Mouse (Mus musculus): ENCODE data around the gene Dusp10.
A peak's percentile ranks its signal among the peaks of the same experiment; 100 is the strongest.

Gene Dusp10

DNA sequence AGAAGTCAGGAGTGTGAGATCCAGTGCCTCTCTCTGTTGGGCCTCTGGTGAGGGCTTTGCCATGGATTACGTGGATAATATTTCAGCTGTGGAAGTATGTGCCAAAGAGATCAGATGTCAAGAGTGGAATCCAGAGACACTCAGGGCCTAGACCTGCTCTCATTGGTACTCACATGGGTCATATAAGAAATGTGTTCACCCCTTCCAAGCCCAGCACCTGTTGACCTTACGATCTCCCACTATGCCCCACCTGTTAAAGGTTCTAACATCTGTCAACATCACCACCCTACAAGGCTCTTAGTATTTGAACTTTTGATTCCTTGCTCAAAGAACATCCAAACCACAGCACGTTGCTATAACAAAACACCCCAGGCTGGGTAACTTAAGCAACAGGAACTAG, 46.7 kb downstream of the Dusp10 start:
- DNase-seq: no peak

DNA sequence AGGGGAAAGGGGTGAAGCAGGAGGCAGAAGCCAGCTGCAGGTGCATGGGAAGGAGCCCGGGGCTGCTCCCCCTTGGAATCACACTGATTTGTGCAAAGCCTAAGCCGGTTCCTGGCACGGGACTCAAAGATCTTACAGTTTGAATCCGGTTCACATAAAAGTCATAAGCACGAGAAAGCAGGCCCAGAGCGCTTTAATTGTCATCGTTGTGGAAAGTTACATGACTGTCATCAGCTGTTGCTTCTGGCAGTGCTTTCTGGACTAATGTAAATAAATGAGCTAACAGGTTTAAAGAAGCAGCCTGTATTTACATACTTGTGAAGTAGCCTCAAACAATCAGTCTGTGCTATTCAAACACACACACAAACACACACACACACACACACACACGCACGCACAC, 47.3 kb downstream of the Dusp10 start:
- no peak for DNase-seq

DNA sequence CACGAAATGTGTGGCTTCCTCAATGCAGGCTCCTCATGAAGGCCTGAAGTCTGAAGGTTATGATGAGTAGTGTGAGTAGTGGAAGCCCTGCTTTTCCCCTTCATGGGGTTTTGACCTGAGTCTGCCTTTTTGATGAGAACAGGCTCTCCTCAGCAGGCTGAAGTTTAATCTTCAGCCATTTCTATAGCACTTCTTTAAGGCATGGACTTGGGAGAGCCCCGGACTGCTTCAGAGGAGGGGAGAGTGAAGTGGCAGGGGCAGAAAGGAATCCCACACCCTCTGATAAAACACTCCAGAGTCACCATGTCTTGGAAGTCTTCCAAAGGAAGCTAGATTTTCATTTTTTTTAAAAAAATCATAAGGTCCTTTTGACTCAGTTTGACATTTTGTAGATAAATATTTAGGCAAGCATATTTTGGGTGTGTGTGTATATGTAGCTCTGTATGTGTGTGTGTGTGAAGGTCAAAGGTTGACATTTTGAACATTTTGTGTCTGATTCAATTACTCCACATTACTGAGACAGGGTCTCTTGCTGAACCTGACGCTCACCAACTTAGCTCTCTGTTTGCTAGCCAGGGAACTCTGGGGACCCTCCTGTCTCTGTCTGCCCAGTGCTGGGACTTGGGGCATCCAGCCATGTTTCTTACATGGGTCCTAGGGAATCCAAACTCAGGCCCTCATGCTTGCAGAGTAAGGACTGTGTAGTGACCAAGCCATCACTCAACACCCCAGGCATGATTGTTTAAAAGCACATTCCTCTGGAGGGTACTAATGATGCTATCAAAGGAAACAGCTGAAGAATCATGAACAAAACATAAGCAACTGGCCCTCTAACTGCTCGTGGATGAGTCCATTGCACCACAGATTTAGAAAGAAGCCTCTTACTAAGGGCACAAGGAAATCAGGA, 48.0 kb downstream of the Dusp10 start:
- DNase-seq: no peak

DNA sequence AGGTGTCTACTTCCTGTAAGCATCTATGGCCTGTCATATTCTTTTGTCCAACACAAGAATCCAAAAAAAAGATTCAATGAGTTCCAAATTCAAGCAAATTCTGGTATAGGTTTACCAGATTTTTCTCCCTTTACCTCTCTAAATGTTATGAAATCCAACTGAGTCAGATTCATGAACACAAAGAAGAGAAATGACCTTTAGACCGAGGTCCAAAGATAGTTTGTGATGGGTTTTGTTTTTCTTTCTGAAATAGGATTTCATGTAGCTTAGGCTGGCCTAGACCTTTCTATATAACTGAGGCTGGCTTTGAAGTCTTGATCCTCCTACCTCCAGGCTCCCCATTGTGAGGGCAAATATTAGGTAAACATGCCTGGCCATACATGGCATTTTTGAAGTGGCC, 48.8 kb downstream of the Dusp10 start:
- no peak for DNase-seq

DNA sequence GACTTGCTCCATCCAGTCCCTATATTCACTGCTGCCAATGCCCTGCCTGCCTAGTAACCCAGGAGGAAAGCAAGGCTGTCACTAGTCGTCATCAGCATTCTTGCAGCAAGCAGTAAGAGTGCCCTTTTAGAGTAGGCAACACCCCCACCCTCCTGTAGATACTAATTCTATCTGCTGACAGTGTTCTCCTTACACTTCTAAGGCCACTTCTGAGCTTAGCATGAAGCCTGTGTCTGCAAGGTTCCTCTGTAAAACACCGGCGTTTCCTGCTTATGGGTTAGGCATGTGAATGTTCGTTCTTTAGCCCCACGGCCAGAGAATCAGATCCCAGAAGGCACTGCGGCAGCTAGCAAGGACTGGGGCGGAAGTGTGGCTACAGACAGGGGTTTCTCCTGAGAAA, 51.2 kb downstream of the Dusp10 start:
- DNase-seq: no peak

DNA sequence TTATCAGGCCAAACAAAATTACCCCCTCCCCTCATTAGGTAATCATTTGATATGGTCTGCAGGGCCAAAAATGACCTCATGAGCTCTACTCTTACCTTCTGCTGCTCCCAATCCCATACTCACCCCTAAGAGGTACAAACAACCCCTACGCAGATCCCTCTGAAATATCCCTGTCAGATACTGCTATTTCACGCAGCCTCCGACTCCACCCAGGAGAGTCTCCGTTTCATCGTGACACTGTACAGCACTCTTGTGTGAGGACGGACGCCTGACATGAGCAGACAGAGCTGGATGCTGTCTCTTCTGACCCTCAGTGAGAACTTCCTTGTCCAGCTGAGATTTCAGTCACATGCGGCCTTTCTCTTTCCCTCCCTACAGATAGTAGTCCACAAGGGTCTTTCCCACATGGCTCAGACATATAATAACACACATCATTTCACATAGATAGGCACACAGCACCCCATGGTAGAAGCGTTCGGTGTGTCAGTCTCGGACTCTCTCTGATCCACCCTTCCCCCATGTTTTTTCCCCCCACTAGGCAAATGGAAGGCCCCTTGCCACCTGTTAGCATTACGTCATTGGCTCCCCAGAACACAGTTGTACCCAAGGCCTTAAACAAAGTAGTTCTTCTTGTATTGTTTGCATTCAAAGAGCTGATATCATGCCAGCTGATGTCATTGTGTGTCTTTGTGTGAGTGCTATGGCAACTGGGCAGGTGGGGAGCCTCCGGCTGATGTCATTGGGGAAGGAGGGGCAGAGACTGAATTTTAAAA, 52.7 kb downstream of the Dusp10 start:
- peak; percentile 85 for DNase-seq

DNA sequence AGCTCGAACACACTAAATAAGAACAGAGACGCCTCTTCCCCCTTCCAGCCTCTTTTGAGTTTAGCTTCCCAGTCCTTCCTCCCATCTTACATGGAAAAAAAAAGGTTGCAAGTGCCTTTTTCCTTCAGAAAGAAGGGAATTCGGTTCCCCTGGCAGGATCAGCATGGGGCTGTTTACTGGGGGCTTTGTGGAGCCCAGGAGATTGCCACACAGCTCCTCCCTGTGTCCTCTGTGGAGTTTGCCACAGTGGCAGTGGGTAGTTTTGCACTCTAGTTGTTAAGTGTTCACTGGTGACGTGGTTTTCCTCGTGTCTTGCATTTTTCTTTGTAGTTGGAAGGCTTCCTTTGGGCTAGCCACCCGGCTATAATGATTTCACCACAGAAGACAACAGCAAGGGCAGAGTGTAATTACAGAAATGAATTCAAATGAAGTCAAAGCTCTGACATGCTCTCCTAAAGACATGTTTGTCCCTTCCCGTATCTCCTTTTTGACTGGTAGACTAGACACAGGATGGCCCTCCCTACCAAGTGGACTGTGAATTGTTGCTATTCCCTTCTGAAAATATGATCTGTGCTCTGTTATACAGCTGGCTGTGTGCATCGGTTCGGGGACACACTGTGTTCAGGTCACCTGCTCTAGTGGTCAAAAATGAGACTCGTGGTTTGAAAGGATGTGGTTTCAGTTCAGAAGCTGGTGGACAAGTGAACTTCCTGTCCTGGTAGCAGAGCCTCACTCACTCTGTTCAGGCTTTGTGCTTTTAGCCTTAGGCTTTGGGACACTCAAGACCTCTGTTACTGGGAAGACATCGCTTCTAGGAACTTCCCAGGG, 53.6 kb downstream of the Dusp10 start:
- DNase-seq: peak; percentile 17

DNA sequence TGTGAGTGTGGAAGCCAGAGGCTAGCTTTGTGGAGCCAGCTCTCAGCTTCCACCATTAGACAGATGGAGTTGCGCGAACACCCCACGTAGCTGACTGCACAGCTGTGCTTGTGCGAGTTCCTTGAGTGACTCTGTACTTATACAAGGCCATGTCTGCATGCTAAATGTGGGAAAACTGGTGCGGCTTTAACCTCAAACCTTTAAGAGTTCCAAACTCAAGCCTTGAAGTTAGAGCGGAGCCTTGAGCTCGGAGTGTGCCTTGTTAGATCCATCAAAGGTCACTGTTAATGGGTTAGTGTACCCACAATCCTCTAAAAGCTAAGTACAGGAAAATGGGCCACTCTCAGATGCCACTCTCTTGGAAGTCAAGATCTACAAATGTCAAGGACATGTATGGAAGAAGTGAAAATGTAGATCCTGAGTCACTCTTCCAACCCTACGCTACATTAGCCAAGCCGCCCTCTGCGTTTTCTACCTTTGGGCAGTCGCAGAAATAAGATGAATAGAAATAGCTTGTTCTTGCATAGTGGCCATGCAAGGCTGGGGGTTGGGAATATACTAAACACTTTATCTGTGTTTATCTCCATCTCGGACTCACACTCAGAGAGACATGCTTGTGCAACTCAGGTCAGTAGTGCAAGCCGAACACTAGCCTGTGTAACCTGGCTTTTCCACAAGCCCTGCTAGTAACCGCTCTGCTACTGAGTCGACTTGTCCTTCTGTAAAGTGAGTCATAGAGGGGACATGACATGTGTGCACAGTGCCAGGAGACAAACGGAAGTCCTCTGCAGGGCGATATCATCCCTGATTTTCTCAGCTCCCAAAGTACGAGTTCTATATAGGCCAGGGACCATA, 54.8 kb downstream of the Dusp10 start:
- no peak for DNase-seq

DNA sequence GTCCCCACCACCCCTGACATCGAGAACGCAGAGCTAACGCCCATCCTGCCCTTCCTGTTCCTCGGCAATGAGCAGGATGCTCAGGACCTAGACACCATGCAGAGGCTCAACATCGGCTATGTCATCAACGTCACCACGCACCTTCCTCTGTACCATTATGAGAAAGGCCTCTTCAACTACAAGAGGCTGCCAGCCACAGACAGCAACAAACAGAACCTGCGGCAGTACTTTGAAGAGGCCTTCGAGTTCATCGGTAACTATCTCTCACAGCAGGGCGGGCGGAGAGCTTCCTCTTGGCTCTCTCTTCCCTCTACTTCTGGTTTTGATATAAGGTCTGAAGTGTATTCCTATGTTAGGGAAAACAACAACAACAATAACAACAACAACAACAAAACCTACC, 55.9 kb downstream of the Dusp10 start:
- no peak for DNase-seq

DNA sequence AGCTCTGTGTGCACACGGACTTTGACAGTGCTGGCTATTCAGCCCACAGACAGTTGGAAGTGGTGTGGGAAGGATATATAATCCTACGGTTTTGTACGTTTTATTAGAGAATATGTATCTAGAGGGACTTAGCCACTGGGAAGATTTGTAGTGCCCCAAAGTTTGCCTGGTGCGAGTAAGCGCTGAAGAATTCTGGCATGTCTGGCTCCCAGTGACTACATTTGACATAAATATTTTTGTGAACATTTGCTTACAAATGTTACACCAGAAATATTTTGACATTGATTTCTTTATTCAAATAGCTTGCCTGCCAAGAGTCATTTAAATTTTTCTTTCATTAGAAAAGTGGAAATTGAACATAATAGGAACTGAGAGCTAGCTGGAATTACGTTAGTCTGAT, 63.0 kb downstream of the Dusp10 start:
- DNase-seq: no peak

DNA sequence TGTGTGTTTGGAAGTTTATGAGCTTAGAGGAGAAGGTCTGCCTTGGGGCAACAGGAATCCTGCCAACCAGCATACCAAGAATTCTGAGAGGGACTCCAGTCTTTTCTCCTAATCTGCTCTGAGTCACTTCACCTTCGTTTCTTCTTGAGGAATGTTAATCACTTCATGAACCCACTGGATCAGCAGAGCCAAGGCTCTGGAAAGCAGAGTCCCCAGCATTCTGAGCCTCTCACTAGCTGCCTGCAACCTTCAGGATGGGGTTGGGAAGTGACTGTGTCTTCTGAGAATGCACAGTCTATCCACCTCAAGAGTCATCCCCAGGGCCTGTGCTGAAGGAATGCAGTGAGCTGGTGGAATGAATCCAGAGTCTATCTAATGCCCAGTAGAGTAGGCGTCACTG, 63.7 kb downstream of the Dusp10 start:
- no peak for DNase-seq

DNA sequence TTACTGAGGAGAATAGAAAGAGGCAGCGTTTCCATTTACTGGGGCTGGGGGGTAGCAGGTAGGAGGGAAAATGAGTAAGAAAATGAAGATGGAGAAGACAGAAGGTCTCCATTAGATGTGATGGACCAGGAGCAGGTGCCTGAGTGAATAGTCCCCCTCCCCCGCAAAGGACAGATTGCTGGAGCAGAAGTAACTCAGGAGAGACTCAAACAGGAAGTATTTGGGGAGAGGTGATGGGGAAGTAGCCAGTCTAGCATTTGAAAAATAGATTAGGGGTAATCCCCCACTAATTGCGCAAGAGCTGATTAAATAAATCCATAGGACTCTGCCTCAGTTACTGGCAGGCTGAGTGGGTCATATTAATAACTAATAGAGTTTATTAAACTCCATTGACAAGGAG, 66.2 kb downstream of the Dusp10 start:
- DNase-seq: no peak

DNA sequence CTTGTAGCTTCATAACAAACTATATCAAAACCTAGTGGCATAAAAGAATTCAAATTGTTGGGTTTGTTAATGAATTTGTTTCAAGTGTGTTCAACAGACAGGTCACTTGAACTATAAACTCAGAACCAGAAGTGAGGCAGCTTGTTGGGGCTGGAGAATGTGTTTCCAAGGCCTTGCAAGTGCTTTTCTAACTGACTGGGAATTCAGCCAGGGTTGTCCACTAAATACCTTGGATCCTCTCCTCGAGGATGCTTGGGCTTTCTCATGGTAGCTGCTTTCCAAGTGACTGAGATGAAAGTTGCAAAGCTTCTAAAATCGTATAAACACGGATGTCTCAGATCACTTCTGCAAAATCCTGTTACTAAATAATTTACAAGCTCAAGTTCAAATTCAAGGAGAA, 69.6 kb downstream of the Dusp10 start:
- DNase-seq: no peak

DNA sequence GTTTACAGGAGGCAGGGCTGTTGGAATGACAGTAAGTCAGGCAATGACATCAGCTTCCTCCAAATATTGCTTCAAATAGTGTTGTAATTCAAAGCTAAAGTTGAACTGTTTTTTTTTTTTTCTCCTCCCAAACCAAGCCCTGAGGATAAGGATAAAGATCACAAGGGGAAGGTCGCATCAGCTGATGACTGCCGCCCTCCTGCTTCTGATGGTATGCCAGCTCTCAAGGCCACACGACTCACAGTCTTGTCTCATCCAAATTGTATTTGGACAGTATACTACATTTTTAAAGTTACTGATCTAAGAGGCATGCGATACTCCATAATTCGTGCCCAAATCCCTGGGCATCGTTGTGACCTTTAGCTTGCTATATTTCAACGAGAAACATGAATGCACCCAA, 70.1 kb downstream of the Dusp10 start:
- DNase-seq: no peak

DNA sequence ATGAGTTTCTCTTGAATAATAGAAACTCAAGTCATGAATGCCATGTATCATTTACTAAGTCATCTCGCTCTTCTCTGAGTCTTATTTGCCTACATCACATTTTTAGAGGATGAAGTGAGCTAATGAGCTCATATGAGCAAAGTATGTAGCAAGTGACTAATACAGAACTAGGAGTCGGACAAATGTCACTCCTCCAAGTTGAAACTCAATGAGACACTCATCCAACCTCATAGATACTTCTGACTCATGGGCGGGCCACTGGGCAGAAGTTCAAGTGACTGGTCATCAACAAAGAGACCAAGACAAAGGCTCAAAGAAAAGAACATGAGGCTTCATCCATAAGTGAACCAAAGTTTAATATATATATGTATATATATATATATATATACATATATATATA, 71.9 kb downstream of the Dusp10 start:
- no peak for DNase-seq

DNA sequence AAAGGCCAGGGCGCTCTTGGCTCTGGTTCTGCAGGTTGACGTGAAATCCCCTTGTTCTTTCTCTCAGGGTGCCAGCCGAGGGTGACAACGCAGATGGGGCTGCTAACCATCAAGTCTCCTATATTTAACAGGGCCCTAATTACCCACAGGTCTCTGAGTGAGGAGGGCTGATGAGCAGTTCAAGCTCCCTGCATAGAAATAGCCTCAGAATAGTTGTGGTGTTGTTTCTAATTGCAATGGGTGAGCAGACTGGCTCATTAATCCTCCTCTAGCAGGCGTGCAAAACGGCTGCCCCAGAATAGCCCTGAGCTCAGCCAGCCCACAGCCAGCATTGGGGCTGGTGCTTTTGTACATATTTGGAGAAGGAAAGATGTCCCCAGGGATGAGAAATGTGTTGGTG, 77.4 kb downstream of the Dusp10 start:
- DNase-seq: peak; percentile 24

DNA sequence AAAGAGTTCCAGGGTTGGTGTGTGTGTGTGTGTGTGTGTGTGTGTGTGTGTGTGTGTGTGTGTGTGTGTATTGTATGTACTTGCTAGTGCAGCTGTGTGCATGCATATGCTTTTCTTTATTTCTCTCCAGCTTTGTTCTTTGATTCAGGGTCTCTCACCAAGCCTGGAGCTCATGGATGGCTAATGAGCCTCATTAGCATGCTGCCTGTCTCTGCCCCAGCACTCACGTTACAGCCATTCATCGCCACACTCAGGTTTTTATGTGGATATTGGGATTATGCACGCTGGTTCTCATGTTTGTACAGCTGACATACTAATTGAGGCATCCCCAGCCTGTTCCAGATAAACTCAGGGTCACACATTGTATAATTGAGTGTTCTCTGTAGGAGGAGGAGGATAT, 81.8 kb downstream of the Dusp10 start:
- no peak for DNase-seq

DNA sequence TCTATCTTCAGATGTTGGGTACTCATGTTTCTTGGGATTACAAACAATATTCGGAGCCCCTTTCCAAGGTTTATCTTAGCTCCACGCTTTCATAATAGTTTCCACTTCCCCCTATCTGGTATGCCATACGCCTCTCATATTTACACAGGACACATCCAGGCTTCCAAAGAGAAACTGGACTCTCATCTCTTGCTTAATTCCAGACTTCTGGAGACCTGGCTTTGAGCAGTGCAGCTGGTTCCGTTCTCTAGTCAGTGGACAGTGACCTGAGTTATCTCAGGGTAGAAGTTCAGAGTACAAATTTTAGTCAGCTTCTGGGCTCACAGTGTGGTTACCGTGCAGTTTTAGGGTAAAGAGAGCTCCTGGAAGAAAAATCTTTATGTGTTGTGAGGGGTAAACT, 87.3 kb downstream of the Dusp10 start:
- DNase-seq: no peak

DNA sequence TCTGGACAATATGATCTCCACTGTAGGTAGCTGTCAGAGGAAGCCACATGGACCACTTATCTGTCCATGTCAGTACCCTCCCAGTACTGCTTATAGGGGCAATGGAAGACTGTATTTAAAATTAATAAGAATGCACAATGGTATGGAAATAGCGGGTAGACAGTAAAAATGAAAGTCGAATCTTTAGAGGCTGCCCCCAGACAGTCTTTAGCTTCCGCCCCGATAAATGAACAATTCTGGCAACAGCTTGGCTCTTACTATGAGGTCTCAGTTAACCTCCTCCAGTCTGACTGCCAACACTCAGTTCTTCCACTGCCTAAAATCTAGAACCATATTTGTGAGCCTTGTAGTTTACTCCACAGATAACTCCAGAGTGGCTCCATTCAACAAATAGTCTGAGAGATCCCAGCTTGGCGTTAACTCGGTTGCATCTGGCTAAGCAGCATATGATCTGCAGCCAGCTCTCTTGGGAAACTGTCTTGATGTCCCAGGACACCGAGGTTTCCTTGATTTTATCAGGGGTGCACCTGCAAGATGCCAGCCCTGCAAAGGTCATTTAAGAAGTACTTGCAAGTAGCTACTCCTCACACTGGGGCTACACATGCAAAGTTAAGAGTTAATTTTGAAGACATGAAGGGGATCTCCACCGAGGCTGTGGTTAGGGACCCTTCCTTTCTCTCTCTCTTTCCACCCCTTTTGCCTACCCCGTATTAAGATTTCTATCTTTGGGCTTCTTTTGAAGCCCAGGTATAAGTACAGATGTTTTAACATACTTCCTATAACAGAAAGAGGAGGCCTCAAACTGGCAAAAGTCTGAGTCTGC, 88.0 kb downstream of the Dusp10 start:
- DNase-seq: no peak

DNA sequence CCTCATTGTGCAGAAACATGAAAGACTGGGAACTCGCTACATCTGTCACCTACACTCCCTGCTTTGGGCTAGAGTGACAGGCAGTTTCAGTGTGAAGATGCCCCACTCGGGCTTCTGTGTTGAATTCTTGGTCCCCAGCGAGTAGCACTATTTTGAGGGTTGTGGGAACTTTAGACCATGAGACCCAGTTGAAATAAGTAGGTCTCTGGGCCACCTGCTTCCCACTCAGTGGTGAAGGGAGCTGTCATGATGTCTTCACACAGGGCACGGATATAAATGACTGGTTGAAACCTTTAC, 88.6 kb downstream of the Dusp10 start:
- no peak for DNase-seq

DNA sequence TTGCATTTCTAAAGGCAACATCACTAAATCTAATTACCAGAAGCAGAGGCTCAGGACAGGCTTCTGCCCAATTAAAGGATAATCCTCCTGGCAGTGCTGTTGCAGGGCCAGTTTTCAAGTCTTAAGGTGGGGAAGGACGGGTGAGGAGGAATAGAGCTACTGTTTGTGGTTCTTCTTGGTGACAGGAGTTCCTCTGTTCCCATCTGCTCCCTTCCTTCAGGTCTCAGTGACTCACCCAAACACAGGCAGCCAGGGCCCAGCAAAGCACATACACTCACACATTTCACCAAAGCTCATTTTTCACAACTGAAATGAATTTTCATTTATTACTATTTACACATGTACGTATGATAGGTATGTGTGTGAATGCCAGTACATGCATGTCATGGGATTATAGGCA, 93.7 kb downstream of the Dusp10 start:
- DNase-seq: peak; percentile 4

DNA sequence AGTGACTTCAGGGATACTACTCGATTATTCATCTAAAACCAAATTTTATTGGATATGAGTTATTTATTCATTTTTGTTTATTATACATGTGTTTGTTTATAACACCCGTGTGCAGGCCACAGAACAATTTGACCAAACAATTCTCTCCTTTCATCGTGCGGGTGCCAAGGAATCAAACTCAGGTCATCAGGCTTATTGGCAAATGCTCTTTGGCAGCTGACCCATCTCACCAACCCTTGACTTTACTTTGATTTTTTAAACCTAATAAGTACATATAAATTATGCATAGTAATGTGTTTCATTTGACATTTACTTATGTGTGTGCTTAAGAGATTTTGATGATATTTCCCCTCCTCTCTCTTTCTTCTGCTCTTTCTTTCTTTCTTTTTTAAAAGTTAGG, 94.3 kb downstream of the Dusp10 start:
- DNase-seq: no peak

Measured in retina, postnatal 1 day (tissue).